Mouse (Mus musculus) kidney, postnatal 25 days (tissue): ENCODE measurements around the gene Slc7a5.

Source experiments
- DNase-seq, 2 experiments: peaks; one replicate each; pipeline ENCODE4 v3.0.0; 2021; ENCODE audit warnings: mixed read lengths in 2 of 2

The Slc7a5 gene

DNA sequence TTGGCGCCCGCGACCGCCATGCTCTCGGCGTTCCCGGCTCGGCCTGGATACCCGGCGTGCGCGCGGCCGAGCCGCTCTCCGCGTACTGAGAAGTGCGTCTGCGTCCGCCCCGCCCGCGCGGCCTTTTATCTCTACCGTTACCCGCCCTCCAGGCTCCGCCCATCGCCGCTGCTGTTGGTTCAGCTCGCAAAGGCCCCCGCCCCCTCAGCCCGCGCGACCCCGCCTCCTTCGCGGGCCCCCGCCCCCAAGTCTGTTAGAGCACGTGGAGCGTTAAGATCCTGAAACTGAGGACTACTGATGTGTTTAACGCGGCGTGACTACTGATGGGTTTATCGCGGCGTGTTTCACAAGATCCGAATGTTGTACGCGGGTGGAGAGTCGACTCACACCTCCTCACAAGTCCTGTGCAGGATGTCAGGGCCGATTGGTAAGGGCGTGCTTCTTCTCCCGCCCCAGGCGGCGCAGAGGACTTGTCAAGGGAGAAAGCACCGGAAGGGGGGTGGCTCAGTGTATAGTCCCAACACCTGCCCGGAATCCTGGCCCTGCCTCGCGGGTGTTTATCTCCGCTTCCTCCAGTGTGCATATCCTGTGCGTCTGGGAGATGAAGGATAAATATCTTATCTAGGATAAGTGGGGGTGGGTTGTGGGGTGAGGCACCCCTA lies at the start of gene Slc7a5:
Gene Slc7a5 (minus strand): TSS at position 108 of the 662 bp plus-strand sequence.
- DNase-seq, result peak; percentile 98 to 99

DNA sequence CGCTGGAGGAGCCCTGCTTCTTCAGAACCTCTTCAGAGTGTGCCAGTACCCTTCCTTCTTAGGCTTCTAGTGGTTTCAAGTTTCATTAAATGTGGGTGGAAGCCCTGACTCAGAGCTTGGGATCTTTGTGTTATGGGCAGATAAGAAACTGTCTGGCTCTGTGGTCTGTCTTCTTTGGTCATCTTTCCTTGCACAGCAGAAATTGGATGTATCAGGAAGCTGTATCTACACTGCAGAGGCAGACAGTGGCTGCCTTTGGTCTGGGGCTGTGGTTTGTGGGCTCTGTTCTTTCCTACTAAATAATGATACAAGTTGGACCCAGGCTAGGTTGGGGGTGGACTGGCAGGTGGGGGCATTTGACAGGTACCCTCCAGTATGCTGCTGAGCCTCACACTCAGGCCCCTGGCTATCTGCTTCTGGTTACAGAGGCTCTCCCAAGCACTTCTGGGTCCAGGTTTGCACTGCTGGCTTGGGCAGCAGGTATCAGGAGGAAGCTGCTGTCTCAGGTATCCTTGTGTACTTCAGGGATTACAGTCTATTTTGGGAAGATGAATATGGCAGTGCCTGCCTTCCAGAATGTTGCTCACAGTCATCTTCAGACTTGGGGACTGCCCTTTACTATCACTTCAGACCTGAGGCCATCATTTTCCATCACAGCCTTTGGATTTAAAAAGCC lies 48.5 kb upstream of the Slc7a5 start:
- no peak for DNase-seq

DNA sequence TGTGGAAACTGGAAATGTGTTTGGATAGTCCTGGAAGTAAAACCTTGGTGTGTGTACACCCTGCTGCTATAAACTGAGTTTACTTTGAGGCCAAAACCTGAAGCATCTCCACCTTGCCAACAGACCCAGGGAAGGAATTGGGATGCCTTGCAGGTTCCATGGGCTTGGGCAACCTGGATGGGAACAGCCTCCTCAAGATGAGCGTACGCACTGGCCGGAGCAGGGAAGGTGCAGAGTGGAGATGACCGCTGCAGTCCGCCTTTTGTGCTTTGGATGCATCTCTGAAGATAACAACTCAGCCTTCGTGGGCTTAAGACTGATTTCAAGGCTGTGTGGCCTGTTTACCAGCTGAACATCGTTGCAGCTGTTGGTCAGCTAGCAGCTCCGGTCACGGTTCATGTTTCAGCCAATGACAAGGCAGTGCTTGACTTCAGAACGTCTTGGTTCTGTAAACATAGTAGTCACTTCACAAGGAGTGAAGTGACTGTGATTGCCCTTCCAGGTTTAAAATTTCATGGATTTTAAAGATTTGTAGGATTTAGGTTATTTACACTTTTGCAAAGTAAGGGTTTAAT lies 47.6 kb upstream of the Slc7a5 start:
- DNase-seq, result no peak

DNA sequence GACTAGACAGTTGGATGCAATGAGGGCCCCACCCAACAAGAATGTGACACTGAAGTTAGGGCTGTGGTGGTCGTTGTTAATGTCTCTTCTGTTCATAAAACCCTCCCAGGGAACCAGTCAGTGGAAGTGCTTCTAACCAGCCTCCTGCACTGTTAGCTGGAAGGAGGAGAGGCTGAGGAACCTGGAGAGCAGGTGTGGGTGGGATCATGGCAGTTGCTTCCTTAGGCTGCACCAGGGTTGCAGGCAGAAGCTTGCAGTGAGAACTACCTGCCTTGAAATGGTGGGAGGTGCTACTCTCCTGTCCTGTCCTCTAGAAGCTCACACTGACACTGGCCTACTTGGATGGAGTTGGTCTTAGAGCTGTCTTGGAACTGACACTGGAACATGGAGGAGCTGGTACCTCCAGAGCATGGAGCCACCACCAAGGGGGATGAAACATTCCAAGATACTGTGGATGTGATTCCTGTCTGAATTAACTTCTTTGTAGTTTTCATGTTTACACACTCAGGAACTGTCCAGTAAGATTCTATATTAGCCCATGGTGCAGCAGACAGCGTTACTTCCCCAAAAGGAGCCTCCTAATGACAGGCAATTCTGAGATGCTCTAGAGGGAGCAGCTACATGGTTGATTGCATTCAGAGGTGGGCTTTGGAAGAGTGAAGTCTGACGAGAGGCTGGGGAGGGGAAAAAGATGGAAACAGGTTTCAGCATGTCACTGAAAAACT lies 46.5 kb upstream of the Slc7a5 start:
- DNase-seq, result no peak

DNA sequence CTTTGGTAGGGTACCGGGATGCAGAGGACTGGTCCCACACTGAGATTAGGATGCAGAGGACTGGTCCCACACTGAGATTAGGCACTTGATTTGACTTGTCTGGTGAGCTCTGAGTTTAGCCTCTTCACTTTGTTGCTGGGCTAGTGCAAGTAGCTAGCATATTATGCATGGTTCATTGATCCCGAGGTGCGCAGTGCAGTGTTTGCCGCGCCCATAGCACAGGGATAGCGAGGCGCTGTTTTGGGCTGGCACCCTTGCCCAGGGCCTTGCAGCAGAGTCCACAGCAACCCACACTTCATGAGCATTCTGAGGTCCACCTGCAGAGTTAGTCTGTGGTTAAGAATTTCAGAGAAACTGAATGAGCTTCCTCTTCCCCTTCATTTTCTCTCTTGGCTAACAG lies 45.3 kb upstream of the Slc7a5 start:
- peak; percentile 56 to 69 for DNase-seq

DNA sequence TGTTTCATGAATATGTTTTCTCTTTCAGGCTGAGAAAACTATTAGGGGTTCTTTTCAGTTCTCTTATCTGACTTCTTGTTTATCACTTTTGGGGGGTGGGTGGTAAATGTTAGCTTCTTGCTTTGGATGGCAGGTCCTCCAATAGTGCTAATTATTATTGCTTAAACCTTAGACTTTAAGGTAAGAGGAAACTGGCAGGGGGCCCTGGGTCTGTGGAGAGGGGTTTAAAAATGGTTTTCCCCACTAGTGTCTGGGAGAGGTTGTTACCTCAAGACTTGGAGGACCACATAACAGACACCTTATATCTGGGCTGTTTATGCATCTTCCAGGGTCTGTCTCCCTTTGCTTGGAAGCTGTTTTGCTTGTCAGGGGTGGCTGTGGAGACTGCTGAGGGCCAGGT lies 44.6 kb upstream of the Slc7a5 start:
- no peak for DNase-seq

DNA sequence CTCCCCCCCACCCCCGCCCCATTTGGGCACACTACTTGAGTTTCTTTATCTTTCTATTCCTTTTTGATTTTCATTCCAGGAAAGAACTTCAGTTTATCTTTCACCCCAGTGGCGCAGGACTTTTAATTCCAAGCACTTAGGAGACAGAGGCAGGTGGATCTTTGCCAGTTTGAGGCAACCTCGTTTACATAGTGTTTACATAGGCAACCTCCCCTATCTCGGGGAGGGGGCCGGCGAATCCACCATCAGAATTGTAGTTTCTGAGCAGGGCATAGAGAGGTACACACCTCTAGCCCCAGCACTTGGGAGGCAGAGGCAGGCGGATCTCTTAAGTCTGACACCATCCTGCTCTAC lies 44.1 kb upstream of the Slc7a5 start:
- DNase-seq, result no peak

DNA sequence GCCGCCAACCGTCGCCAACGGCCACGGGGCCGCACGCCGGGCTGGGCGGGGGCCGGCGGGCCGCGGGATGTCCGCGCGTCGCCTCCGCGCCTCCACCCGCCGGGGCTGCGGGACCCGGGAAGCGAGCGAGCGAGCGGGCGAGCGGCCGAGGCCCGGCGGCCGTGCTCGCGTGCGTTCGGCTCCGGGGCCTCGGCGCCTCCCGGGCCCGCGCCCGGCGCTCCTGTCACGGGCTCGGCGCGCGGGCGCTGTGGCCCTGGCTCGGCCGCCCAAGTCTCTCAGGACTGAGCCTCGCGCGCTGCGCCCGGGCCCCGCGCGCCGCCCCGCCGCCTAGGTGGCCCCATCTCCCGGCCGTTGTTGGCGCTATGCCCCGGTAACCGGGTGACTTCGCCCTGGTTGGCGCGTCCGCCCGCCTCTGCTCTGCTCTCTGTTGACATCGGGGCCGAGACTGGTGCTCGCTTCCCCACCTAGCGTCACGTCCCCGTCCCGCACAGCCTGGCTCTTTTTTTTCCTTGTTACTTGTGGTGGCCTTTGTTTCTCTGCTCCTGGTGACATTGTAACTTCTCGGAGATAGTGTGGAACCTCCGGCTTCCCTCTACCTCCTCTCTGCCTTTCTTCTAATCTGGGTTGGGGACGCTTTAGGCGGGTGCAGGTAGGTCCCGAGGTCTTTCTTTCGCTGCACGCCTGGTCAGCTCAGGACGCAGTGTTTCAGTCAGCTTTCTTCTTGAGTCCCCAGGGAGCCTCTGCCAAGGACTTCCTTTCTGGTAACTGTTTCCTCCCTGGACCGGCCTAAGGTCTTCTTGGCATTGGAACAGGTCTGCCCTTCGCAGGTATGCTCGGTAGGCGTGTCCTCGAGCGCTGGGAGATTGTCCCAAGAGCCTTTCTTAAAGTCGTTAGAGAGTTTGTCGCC lies 43.5 kb upstream of the Slc7a5 start:
- DNase-seq, result peak; percentile 69 to 85

DNA sequence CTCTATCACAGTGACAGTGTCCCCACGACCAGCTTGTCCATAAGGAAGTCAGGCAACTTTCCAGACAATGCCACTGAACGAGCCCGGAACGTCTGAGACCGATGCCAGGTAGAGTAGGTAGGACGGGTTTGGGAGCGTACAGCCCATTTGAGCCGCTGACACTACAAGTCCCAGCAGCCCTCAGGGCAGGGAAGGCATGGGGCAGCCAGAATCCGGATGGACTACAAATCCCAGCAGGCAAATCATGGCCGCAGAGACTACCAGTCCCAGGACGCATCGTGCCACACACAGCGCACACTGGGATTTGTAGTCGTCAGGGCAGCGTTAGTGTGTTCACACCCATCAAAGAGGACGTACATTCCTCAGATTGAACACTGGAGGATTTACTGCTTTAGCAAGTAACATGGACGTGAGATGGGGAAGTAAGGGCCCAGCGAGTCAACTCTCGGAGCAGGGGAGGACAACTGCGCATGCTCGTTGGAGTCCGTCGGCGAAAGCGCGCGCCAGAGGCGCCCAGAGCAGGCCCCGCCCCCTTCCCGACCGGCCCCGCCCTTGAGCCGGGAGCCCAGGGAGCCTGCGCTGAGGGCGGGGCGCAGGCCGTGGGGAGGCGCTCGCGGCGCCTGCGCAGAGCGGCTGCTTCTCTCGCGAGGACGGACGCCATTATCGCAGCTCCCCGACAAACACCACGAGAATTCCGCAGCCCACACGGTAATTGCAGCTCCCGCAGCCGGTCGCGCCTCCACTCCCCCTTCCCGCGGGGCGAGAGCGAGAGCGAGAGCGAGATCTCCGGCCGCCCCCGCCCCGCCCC lies 42.7 kb upstream of the Slc7a5 start:
- peak; percentile 97 to 99 for DNase-seq

DNA sequence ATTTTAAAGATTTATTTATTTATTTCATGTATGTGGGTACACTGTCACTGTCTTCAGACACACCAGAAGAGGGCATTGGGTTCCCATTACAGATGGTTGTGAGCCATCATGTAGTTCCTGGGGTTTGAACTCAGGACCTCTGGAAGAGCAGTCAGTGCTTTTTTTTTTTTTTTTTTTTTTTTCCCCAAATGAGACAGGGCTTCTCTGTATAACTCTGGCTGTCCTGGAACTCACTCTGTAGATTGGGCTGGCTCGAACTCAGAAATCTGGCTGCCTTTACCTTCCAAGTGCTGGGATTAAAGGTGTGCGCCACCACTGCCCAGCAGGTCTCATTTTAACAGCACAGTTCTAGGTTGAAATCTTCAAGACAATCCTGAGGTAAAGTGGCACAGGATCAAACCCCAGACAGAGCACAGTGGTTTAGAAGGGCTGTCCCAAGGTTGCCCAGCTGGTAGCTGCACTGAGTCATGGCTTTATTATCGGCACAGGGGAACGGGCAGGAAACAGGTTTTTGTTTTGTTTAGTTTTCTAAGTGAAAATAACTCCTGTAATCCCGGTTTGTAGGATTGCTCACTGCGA lies 41.8 kb upstream of the Slc7a5 start, which contains the start of gene Banp:
Gene Banp (plus strand): TSS at position 529 of the 579 bp plus-strand sequence.
- DNase-seq, result no peak

DNA sequence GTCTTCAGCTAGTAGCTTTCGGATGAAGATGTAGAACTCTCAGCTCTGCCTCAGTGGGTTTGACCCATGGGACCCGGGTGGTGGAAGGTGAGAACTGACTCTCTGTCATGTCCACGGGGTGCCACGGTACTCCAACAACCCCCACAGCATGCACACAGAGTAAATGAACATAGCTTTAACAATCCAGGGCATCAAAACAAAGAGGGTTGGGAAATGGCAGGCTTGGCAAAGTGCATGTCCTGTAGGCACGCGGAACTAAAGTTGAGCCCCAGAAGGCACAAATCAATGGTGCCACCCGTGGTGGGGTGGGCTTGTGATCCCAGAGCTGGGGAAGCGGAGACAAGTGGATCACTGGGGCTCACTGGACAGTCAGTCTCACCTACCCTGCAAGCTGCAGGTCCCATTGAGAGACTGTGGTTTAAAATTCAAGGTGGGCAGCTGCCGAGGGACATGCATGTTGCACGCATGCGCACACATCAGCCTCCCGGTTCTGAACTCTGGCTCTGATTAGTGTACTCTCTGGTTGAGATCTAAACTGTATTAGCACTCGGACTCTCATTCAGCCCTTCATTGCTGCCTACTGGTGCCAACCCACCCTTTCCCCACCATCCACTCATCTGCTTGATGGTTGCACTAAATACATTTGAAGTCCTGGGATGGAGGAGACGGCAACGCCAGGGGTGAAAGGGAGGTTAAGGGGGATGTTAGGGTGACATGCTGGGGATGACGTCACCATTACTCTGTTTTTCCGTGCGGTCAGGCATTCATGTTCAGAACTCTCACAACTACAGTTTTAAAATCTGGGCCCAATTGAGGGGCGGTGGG lies 41.0 kb upstream of the Slc7a5 start:
- DNase-seq, result no peak

DNA sequence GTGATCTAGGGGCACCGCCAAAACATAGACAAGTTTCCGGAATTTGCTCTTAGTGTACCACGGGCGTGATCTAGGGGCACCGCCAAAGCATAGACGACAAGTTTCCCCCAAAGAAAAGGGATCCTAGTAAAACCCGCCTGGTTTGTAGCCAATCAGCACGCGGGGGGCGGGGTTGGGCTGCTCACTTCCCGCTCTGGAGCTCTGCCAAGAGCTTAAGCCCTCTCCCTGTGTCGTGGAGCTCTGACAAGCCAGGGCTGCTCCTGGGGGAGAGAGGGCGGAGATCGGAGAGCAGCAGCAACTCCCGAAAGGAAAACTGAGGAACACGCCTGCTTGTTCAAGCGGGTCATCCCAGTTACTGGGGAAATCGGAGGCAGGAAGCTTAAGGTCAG lies 40.3 kb upstream of the Slc7a5 start:
- peak; percentile 96 for DNase-seq

DNA sequence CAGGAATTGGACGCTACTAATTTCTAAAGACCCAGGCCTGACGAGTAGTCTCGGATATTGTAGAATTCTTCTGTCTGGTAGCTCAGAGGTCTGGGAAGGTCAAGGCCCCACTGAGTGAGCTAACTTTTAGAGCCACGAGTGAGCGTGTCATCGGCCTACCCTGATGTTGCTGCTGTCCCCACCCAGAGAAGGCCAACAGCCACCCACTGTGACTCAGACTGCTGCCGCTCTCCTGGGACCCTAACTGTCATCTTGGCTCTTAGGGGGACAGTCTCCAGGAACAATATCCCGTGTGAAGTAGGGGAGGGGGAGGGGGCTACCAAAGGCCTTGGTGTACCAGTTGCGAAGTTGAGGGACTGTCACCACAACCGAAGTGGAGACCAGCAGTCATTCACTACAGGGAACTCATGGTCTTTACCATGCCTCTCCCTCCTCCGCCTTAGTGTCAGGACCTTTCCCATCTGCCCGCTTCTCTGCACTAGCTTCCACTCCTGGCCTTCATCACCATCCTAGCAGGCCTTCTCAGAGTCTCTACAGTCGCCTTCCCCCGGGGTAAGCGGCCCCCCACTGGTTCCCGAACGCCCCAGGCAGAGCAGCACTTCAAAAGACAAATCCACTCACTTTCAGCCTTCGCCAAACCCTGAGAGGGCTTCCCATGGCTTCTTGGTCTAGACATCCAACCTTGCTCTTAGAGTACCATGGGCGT lies 39.7 kb upstream of the Slc7a5 start:
- DNase-seq, result no peak

DNA sequence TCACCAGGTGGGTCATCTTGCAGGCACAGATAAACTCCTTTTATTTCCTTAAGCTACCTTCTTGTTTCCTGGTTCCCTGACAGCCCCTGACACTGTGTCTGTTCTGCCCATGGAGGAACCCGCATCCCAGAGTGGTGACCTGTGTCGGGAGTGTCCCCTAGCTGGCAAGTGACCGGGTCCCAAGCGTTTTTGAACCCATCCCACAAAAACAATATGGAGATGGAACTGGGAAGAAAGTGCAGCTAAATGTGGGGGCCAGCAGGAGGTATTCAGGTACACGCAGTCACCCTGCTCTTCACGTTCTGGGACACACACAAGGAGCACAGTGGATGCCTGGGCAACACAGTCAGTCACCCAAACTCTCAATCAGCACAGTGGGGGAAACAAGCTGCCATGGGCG lies 38.9 kb upstream of the Slc7a5 start:
- no peak for DNase-seq

DNA sequence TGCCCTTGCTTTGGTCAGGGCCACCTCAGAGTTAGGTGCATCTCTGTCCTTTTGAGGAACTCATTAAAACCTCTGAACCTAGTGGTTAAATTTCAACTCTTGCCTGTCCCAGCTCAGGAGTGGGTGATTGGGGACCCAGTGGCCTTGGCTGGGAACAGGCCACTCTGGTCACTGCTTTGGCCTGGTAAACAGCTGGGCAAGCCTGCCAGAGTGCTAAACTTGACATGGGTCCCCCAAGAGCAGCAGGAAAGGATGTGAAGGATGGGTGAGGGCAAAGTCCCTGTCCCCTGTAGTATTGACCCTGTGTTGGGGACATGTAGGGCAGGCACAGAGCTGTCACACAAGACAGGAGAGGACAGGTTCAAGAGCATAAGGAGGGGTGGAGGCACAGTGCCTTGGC lies 37.3 kb upstream of the Slc7a5 start, which contains the start of gene Car5a:
Gene Car5a (minus strand): TSS at position 74 of the 400 bp plus-strand sequence.
- DNase-seq, result peak; percentile 19 to 62

DNA sequence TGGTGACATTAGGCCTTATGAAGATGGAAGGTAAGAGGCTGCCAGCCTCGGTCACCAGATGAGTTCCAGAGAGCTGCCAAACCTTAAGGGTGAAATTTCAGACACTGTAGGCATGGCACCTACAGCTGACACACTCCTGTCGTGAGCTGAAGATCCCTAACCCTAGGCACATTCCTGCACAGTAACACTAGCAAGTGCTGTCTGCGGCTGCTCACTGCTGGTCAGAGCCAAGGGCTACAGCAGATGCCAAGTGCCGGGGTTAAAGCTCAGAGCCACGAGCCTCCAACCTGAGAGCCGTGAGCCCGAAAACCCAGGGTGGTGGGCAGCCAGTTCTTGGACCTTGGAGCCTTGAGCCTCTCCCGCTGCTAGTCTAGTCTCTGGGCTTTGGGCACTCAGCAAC lies 36.2 kb upstream of the Slc7a5 start:
- DNase-seq, result peak; percentile 51 to 77

DNA sequence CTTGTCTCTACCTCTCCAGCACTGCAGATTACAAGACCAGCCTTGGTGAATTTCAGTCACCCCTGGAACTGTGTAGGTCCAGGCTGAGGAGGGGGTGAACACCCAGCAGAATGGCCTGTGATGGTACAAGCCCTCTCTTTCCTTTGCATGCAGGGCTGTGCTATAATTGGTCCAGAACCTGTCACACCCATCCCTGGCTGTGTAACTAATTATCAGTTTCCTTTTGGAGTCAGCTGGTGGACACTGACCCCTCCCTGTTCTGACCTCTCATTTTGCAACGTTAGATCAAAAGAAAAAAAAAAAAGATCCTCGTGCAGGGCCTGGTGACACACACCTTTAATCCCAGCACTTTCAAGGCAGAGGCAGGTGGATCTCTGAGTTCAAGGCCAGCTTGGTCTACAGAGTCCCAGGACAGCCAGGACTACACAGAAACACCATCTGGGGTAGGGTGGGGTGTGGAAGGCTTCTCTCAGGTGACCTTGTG lies 35.6 kb upstream of the Slc7a5 start:
- DNase-seq, result no peak

DNA sequence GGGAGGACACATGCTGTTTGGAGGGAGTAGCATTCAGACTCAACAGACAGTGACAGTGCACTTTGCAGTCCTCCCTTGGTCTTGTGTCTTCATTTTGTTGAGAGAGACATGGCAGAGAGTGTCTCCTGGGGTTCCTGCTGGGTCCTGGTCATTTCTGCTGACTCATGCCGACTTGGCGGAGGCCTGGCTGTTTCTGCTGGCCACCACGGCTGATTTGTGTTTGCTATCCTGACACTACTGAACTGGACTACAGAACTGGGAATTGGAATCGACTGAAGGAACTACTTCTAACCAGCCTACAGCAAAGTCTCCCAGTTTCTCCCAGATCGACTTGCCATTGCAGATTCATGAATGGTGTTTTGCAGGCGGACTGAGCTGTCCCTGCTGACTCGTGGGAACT lies 31.2 kb upstream of the Slc7a5 start:
- no peak for DNase-seq

DNA sequence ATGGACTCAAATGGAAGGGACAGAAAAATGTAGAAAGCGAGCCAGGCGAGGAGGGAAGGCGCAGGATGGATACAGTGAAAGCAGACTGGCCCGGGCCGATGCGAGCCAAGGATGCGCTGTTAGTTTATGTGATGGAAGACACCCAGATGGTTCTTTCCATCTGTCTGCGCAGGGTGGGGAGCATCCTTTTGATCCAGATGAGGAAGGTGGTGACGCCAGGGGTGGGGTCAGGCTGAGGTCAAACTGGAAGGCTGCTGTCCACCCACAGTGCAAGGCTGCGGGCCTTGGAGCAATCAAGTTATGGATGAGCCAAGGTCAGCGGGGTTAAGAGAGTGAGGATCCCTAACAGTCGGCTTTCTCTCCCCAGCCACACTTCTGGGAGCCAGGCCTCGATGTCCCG lies 28.9 kb upstream of the Slc7a5 start:
- DNase-seq, result no peak
